Mouse (Mus musculus): Measurements from ENCODE around the gene Mcidas. TPM values are rescaled to one million over a fixed set of nuclear protein-coding genes. Genes with fewer than 3 reads are reported as not detected.
A peak's percentile ranks its signal among the peaks of the same experiment; 100 is the strongest.

Mcidas gene
- 0.05 TPM in 1 of 2 replicates, not detected in the other for polyA plus RNA-seq (2015; fragmentation: Nextera tagmentation; extraction: Ambion mirVana)

GRCm38 (mm10) chr13:112993531-112994152, at the start of gene Mcidas:
Mcidas (plus strand) TSS chr13:112993845.
- peak; percentile 9 for DNase-seq (ENCODE audit: low spot score)
- Histone ChIP-seq H3K4me3 (replicated peaks; ENCODE audit: low read depth, low read length) (peak within 1 kb of the TSS; percentile 36), H3K27me3 (ENCODE audit: insufficient read depth, low read length) (peaks cover 81% of the 10 kb centered on the region), H3K4me2 (ENCODE audit: low read length) (peak within 1 kb of the TSS; percentile 56), H3K27ac (no peak within 1 kb of the TSS), H3K4me1 (replicated peaks; ENCODE audit: insufficient read depth, low read length) (peaks cover 28% of the 10 kb centered on the region), H3K36me3 (ENCODE audit: insufficient read depth, low read length) (no peaks in the 10 kb centered on the region), H3K9ac (ENCODE audit: low read depth, low read length) (no peak within 1 kb of the TSS), H3K9me3 (replicated peaks; ENCODE audit: low read length) (no peaks in the 10 kb centered on the region)
- peak; percentile 50 for ATAC-seq (replicated peaks; ENCODE audit: low FRiP score, low read depth)
- TF ChIP-seq CTCF (IDR thresholded peaks at IDR 0.05; ENCODE audit: low read depth) = no peak
- WGBS = under 1% methylated on average over 45 of the region's 63 CpGs

GRCm38 (mm10) chr13:112945312-112945711, 48.3 kb upstream of the Mcidas start:
- peaks cover 42% of the 10 kb centered on the region for H3K36me3 ChIP-seq (ENCODE audit: insufficient read depth, low read length)
- 93% methylated on average over 9 of the region's 9 CpGs for WGBS

GRCm38 (mm10) chr13:112945900-112946299, 47.7 kb upstream of the Mcidas start:
- no peak overlapping the region for H3K9ac ChIP-seq (ENCODE audit: low read depth, low read length)
- DNase-seq (ENCODE audit: low spot score) (no peak), ATAC-seq (replicated peaks; ENCODE audit: low FRiP score, low read depth) (no peak)
- WGBS = 87% methylated on average over 6 of the region's 6 CpGs
- no peaks in the 10 kb centered on the region for H3K9me3 ChIP-seq (replicated peaks; ENCODE audit: low read length)
- peaks cover 42% of the 10 kb centered on the region for H3K36me3 ChIP-seq (ENCODE audit: insufficient read depth, low read length)
- no peak overlapping the region for H3K4me2 ChIP-seq (ENCODE audit: low read length)
- H3K4me1 ChIP-seq (replicated peaks; ENCODE audit: insufficient read depth, low read length) = no peaks in the 10 kb centered on the region
- H3K4me3 ChIP-seq (replicated peaks; ENCODE audit: low read depth, low read length) = no peak overlapping the region
- no peak for TF ChIP-seq CTCF (IDR thresholded peaks at IDR 0.05; ENCODE audit: low read depth)
- H3K27me3 ChIP-seq (ENCODE audit: insufficient read depth, low read length) = no peaks in the 10 kb centered on the region
- H3K27ac ChIP-seq = no peak overlapping the region

More at GRCm38 (mm10) chr13:112945312-112945711, 48.3 kb upstream of the Mcidas start:
- Histone ChIP-seq H3K9ac (ENCODE audit: low read depth, low read length) (no peak overlapping the region), H3K27me3 (ENCODE audit: insufficient read depth, low read length) (no peaks in the 10 kb centered on the region), H3K4me2 (ENCODE audit: low read length) (no peak overlapping the region), H3K27ac (no peak overlapping the region), H3K4me3 (replicated peaks; ENCODE audit: low read depth, low read length) (no peak overlapping the region), H3K9me3 (replicated peaks; ENCODE audit: low read length) (no peaks in the 10 kb centered on the region), H3K4me1 (replicated peaks; ENCODE audit: insufficient read depth, low read length) (no peaks in the 10 kb centered on the region)
- no peak for TF ChIP-seq CTCF (IDR thresholded peaks at IDR 0.05; ENCODE audit: low read depth)
- DNase-seq (ENCODE audit: low spot score) = no peak
- ATAC-seq (replicated peaks; ENCODE audit: low FRiP score, low read depth) = no peak

- no peak for TF ChIP-seq CTCF (IDR thresholded peaks at IDR 0.05; ENCODE audit: low read depth)
- Histone ChIP-seq H3K4me3 (replicated peaks; ENCODE audit: low read depth, low read length) (no peak overlapping the region), H3K9me3 (replicated peaks; ENCODE audit: low read length) (no peaks in the 10 kb centered on the region), H3K4me2 (ENCODE audit: low read length) (no peak overlapping the region), H3K27ac (no peak overlapping the region), H3K9ac (ENCODE audit: low read depth, low read length) (no peak overlapping the region), H3K4me1 (replicated peaks; ENCODE audit: insufficient read depth, low read length) (no peaks in the 10 kb centered on the region), H3K36me3 (ENCODE audit: insufficient read depth, low read length) (peaks cover 31% of the 10 kb centered on the region), H3K27me3 (ENCODE audit: insufficient read depth, low read length) (no peaks in the 10 kb centered on the region)
- DNase-seq (ENCODE audit: low spot score) = no peak
- no peak for ATAC-seq (replicated peaks; ENCODE audit: low FRiP score, low read depth)
- WGBS = 91% methylated on average over 8 of the region's 8 CpGs
Observed at GRCm38 (mm10) chr13:112954067-112954466, 39.6 kb upstream of the Mcidas start.

GRCm38 (mm10) chr13:112963081-112963480, 30.6 kb upstream of the Mcidas start:
- Histone ChIP-seq H3K27ac (no peak overlapping the region), H3K4me1 (replicated peaks; ENCODE audit: insufficient read depth, low read length) (no peaks in the 10 kb centered on the region), H3K27me3 (ENCODE audit: insufficient read depth, low read length) (no peaks in the 10 kb centered on the region), H3K4me2 (ENCODE audit: low read length) (no peak overlapping the region), H3K9me3 (replicated peaks; ENCODE audit: low read length) (no peaks in the 10 kb centered on the region), H3K9ac (ENCODE audit: low read depth, low read length) (no peak overlapping the region), H3K36me3 (ENCODE audit: insufficient read depth, low read length) (peaks cover 31% of the 10 kb centered on the region), H3K4me3 (replicated peaks; ENCODE audit: low read depth, low read length) (no peak overlapping the region)
- DNase-seq (ENCODE audit: low spot score) (peak; percentile 38), ATAC-seq (replicated peaks; ENCODE audit: low FRiP score, low read depth) (0 out of 2 replicates have a peak, but pooled peaks have one; percentile 36)
- no peak for TF ChIP-seq CTCF (IDR thresholded peaks at IDR 0.05; ENCODE audit: low read depth)
- WGBS = 45% methylated on average over 5 of the region's 5 CpGs

- peak; percentile 15 for DNase-seq (ENCODE audit: low spot score)
- no peak for TF ChIP-seq CTCF (IDR thresholded peaks at IDR 0.05; ENCODE audit: low read depth)
- peaks cover 29% of the 10 kb centered on the region for H3K36me3 ChIP-seq (ENCODE audit: insufficient read depth, low read length)
Observed at GRCm38 (mm10) chr13:112964421-112964820, 29.2 kb upstream of the Mcidas start.

More at GRCm38 (mm10) chr13:112964421-112964820, 29.2 kb upstream of the Mcidas start:
- no peak for ATAC-seq (replicated peaks; ENCODE audit: low FRiP score, low read depth)
- Histone ChIP-seq H3K9me3 (replicated peaks; ENCODE audit: low read length) (no peaks in the 10 kb centered on the region), H3K4me1 (replicated peaks; ENCODE audit: insufficient read depth, low read length) (no peaks in the 10 kb centered on the region), H3K4me2 (ENCODE audit: low read length) (no peak overlapping the region), H3K27ac (no peak overlapping the region), H3K27me3 (ENCODE audit: insufficient read depth, low read length) (no peaks in the 10 kb centered on the region), H3K4me3 (replicated peaks; ENCODE audit: low read depth, low read length) (no peak overlapping the region), H3K9ac (ENCODE audit: low read depth, low read length) (no peak overlapping the region)
- WGBS = 69% methylated on average over 12 of the region's 12 CpGs

Measured in kidney, postnatal 0 days (tissue).